Mouse (Mus musculus) neural tube, postnatal 0 days (tissue): ENCODE results near the gene Usp38. TPM values are rescaled to one million over a fixed set of nuclear protein-coding genes. Genes with fewer than 3 reads are reported as not detected.

Experiments
- polyA plus RNA-seq: library from polyadenylated mRNA; unstranded; fragments of >200 nt; fragmentation: Nextera tagmentation; extraction: Ambion mirVana; gene quantifications from 2 replicates; pipeline ENCODE4 v1.2.1, GENCODE M21; 2015

Gene Usp38
- polyA plus RNA-seq, result 13.6 and 14.4 TPM in 2 replicates

GRCm38 (mm10) chr8:81014789-81015699 lies at the start of gene Usp38:
Usp38 (minus strand) TSS chr8:81014928.

Other genes with a start within 250 kb of the Usp38 start
- 8.8 and 10.1 TPM in 2 replicates for gene Gab1, start 134.4 kb downstream of the Usp38 start, polyA plus RNA-seq